Mouse (Mus musculus): ENCODE measurements around the gene Numbl.
"Not testable (repeated sequence)": the region's sequence is repeated elsewhere in the genome, so short reads cannot be mapped to it uniquely, and the experiment has no call there.

Numbl gene

DNA sequence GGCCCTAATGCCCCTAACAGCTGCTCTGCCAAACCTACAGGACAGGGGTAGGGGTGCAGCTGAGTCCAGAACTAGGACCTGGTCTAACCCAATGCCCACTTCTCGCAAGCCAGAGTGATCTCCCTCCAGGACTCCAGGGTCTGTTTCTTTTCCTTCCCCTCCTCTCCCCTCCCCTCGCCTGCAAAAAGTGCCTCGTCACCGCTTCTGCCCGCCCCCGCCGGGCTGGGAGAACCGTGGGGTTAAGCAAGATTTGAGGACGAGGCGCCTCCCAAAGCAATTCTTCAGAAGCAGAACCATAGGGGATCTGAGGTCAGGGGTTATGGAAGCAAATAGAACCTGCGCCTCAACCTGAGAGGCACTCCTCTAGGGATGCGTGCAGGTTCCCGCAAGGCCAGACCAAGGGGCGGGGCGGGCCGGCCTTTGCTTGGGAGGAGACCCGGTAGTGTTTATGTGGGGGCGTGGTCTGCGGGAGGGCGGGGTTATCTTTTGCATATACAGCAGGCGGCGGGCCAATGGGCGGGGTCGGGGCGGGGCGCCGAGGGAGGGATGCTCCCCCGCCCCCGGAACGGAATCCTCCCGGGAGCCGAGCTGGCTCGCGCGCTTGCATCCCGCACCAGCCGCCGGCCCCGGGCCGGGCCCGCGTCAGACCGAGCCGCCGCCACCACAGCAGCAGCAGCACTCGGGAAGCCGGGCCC, at the start of gene Numbl:
Gene Numbl (plus strand): TSS at position 229 of the 695 bp plus-strand sequence.
- DNase-seq (ENCODE audit: low spot score in 2 of 2), result peak; percentile 85 to 88

- no peak for DNase-seq (ENCODE audit: low spot score in 2 of 2)
These were observed 45.6 kb upstream of the Numbl start for GRCm38 (mm10) chr7:27212626-27213025.

- DNase-seq (ENCODE audit: low spot score in 2 of 2), result no peak
These were observed 39.6 kb upstream of the Numbl start for GRCm38 (mm10) chr7:27218586-27218985.

GRCm38 (mm10) chr7:27219937-27220336, 38.3 kb upstream of the Numbl start:
- no peak for DNase-seq (ENCODE audit: low spot score in 2 of 2)

DNA sequence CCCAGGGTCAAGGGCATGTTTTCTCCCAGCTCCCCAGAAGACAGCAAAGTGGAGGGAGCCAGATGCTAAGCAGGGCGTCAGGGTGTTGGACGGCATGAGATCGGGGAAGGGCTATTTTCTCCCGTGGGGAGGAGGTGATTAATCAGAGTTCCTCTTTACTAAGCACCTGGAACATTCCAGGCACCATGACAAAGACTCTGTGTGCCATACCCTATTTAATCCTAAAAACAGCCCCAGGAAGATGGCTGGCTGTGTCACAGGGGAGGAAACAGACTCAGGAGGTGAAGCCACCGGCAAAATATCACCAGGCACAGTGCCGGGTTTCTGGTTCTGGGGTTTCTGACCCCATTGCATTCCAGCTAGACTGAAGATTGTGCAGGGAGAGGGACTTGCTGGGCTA, 36.3 kb upstream of the Numbl start:
- DNase-seq (ENCODE audit: low spot score in 2 of 2), result no peak

GRCm38 (mm10) chr7:27222538-27222937, 35.7 kb upstream of the Numbl start:
- DNase-seq (ENCODE audit: low spot score in 2 of 2), result no peak

GRCm38 (mm10) chr7:27224877-27225575, 33.2 kb upstream of the Numbl start:
- DNase-seq (ENCODE audit: low spot score in 2 of 2), result peak in 1 of 2 experiments; percentile 39

GRCm38 (mm10) chr7:27227276-27227675, 31.0 kb upstream of the Numbl start:
- DNase-seq (ENCODE audit: low spot score in 2 of 2), result no peak

GRCm38 (mm10) chr7:27227676-27228075, 30.6 kb upstream of the Numbl start:
- no peak for DNase-seq (ENCODE audit: low spot score in 2 of 2)

GRCm38 (mm10) chr7:27228281-27228821, 29.9 kb upstream of the Numbl start, which contains the start of gene Itpkc:
Gene Itpkc, minus strand, starts transcription at chr7:27228661.
- DNase-seq (ENCODE audit: low spot score in 2 of 2), result peak; percentile 87 to 89

- no peak for DNase-seq (ENCODE audit: low spot score in 2 of 2)
These were observed 29.4 kb upstream of the Numbl start for GRCm38 (mm10) chr7:27228865-27229264.

GRCm38 (mm10) chr7:27230781-27231180, 27.5 kb upstream of the Numbl start:
- no peak for DNase-seq (ENCODE audit: low spot score in 2 of 2)

DNA sequence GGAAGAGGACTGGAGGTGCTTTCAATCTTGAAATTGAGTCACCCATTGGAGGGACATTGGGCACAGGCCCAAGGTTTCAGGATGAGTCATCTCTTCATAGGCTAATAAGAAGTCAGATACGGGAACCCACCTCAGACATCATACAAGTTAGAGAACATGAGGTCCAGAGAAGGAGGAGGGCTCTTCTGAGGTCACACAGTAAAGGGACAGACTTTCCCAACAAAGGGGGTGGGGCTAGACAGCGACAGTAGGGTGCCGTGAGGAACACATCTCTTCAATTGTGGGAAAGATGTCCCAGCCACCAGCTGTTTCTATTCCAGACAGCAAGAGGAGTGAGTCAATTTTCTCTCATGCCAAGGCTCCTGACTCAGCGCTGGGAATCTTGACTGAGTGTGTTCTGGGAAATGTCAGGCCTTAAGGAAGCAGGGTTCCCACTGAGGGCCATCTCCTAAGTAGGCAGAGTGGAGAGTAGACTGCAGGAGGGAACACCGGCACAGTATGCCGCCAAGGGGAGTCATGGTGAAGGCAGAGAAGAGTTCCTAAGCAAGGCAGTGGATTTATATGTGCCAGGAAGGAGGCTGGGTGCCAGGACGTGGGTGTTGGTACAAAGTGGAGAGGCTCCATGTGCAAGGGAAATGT, 26.4 kb upstream of the Numbl start:
- peak; percentile 84 to 88 for DNase-seq (ENCODE audit: low spot score in 2 of 2)

- peak; percentile 89 to 94 for DNase-seq (ENCODE audit: low spot score in 2 of 2)
These were observed 25.4 kb upstream of the Numbl start, which contains the start of gene Coq8b for GRCm38 (mm10) chr7:27232781-27233281. Gene Coq8b, plus strand, starts transcription at chr7:27233023.

- DNase-seq (ENCODE audit: low spot score in 2 of 2), result no peak
These were observed 24.9 kb upstream of the Numbl start for GRCm38 (mm10) chr7:27233300-27233699.

DNA sequence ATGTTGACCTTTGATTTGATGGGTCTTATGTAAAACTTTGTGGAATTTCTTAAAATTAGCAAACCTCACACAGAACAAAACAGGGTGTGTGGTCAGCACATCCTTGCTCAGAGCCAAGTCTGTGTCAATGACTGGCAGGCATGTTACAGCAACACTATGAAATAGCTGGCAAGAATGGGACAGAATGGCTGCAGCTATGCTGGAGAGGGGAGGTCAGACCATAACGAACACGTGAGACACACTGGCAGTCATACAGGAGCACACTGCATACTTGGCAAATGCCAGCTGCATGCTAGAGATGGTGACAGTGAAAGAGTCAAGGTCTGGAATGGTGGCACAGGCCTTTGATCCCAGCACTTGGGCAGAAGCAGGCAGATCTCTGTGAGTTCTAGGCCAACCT, 22.5 kb upstream of the Numbl start:
- DNase-seq (ENCODE audit: low spot score in 2 of 2), result no peak

DNA sequence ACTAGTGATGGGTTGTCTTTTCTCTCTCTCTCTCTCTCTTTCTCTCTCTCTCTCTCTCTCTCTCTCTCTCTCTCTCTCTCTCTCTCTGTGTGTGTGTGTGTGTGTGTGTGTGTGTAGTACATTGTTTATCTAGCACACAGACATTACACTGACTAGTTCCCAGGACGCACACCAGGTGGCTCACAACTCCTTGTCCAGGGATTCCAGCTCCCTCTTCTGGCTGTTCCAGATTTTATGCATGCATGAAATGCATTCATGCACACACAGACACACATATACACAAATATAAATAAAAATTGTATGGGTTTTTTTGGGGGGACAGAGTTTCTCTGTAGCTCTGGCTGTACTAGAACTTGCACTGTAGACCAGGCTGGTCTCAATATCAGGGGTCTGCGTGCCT, 20.7 kb upstream of the Numbl start:
- DNase-seq (ENCODE audit: low spot score in 2 of 2), result no peak

DNA sequence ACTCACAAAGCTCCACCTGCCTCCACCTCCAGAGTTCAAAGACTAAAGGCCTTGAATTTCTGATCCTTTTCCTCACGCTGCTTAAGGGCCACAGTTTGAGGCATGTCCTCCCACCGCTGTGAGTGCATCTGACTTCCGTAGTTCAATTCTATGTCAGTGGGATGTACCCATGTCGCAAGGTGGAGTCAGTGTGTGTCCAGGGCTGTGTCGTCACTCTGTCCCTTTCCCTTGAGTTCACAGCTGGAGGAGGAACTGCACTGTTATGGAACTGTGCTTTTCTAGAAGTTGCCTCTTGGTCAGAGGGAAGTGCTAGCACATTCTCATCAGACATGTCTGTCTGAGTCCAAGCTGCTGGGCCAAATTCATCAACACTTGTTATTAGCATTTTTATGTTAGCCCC, 19.7 kb upstream of the Numbl start:
- no peak for DNase-seq (ENCODE audit: low spot score in 2 of 2)

DNA sequence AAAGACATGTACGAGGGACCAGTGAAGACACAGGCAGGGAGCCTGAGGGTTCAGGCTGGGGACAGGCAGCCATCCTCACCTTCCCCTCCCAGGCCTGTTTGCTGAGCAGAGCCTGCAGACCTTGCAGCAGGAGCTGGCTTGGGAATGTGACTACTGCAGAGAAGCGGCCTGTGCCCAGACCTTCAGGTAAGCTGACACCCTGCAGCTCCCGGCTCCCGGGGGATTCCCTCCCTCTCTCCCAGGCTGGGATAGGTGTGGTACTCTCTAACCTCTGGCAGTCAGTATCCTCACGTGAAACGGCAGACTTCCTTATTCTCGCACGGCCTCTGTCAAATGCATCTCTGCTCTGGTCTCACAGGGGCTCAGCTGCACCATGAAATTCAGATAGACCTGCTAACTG, 15.0 kb upstream of the Numbl start:
- DNase-seq (ENCODE audit: low spot score in 2 of 2), result no peak

GRCm38 (mm10) chr7:27244088-27244487, 14.1 kb upstream of the Numbl start:
- not testable (repeated sequence) for DNase-seq (ENCODE audit: low spot score in 2 of 2)

- no peak for DNase-seq (ENCODE audit: low spot score in 2 of 2)
These were observed 9.1 kb upstream of the Numbl start for GRCm38 (mm10) chr7:27249146-27249545.

DNA sequence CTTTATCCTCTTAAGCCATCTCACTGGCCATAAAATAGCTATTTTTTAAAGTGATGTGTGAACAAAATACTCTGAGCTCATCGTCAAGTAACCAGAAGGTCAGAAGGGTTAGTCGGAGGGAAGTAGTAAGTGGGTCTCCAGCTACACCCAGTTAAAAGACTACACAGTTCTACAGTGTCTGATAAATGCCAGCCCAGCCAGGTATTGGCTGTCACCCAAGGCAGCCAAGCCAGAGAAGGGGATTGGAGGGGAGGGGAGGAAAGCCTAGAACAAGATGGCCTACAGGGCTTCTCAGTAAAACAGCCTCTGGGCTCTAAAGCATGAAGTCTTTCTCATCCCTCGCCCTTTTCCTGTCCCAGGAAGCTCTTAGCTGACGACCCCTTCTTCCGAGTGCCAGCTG, 8.3 kb upstream of the Numbl start:
- DNase-seq (ENCODE audit: low spot score in 2 of 2), result no peak
